Mouse (Mus musculus): ENCODE data around the gene Srsf2. TPM values are rescaled to one million over a fixed set of nuclear protein-coding genes. Genes with fewer than 3 reads are reported as not detected.
A peak's percentile ranks its signal among the peaks of the same experiment; 100 is the strongest.

The Srsf2 gene
- total RNA-seq, 2 experiments from 2014 or later = 171 to 184 TPM

DNA sequence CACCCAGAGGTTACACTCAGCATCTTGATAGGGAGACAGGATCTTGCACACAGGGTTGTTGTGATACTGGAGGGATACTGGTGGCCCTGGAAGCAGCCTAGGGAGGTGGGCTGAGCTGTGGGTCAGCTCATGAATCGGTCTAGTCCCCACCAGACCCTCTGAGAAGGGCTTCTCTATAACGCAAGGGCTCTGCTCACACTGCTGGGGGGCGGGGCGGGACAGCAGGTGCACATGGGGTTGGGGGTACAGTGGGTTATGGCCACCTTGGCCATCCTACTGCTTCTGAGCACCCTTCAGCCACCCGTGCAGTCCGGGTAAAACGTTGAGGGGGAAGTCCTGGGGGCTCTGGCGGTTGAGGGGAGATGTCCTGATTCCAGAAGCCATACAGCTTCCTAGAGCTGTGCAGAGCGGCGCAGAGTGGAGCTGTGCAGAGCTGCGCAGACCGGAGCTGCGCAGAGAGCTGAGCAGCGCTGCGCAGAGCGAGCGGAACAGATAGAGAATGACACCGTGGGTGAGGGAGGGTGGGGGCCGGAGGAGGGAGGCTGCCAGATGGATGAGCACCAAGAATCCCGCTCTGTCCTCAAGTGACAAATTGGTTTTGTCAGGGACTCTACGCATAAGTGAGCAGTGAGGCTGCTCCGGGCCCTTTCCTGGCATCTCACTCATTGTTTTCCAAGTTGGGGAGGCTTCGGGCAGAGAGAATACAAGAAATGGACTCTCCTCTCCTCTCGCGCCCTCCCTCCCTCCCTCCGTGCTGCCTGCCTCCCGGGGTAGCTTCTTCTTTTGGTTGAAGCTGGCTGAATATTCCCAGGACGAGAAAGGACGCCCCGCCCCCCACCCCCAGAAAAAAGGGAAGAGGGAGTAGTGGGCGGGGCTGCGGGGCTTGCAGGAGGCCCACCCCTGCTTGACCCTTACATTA is 41.7 kb downstream of the Srsf2 start:
- peak; percentile 73 to 79 for DNase-seq (ENCODE audit: low spot score in 2 of 2)

DNA sequence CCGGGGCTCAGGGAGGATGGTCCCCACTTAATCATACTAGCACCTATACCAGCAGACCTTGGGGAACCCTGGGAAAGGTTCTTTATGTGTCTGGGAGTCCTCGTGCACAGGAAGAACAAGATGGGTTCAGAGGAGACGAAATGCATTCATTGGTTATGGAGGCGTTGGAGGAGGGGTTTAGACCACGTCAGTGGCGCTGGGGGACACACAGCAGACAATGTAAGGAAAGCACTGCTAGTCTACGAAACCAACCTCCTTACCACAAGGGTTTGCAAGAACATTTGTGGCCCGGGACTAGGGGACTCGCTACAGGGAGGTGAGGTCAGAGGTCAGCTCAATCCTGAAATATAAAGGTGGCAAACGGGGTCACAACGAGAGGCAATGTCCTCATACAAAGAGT is 42.4 kb downstream of the Srsf2 start:
- DNase-seq (ENCODE audit: low spot score in 2 of 2) = no peak

- no peak for DNase-seq (ENCODE audit: low spot score in 2 of 2)
These were observed 43.4 kb downstream of the Srsf2 start for GRCm38 (mm10) chr11:116809520-116809919.

GRCm38 (mm10) chr11:116808811-116809395 is 44.0 kb downstream of the Srsf2 start:
- no peak for DNase-seq (ENCODE audit: low spot score in 2 of 2)

GRCm38 (mm10) chr11:116807938-116808606 is 44.8 kb downstream of the Srsf2 start:
- peak; percentile 87 to 93 for DNase-seq (ENCODE audit: low spot score in 2 of 2)

DNA sequence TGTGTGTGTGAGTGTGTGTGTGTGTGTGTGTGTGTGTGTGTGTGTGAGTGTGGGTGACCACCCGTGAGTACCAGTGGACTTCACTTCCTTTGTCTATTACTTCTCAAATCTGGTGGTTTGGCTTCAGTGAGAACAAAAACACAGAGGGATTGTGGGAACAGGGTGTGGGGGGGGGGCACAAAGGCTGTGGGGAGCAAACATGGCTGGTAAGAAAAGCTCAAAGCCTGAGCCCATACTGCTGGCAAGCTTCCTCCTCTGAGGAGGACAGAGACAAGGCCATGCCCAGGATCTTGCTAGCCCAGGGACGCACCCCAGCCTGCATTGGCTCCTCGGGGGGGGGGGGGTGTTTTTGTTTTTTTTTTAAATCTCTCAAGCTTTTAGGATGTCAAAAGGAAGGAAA is 45.4 kb downstream of the Srsf2 start:
- no peak for DNase-seq (ENCODE audit: low spot score in 2 of 2)

DNA sequence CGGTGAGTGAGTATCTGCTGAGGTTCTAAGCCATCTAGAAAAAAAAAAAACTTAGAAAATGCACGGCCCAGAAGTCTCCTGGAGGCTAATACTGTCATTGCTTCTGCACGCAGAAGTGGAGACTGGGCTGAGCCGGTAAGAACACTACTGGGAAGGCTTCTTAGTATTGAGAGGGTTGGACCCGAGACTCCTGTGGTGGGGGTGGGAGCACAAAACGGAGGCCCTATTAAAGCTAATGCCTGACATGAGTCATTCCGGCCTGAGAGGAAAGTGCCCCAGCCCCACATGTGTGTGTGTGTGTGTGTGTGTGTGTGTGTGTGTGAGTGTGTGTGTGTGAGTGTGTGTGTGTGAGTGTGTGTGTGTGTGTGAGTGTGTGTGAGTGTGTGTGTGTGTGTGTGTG is 45.8 kb downstream of the Srsf2 start:
- DNase-seq (ENCODE audit: low spot score in 2 of 2) = no peak

- no peak for DNase-seq (ENCODE audit: low spot score in 2 of 2)
These were observed 46.5 kb downstream of the Srsf2 start for GRCm38 (mm10) chr11:116806136-116807071.

- no peak for DNase-seq (ENCODE audit: low spot score in 2 of 2)
These were observed 50.2 kb downstream of the Srsf2 start for GRCm38 (mm10) chr11:116802709-116803108.

- no peak for DNase-seq (ENCODE audit: low spot score in 2 of 2)
These were observed 51.8 kb downstream of the Srsf2 start for GRCm38 (mm10) chr11:116801106-116801505.

Other genes with a start within 250 kb of the Srsf2 start
- 1 to 10 TPM; 1.6 to 1.7 TPM for gene Rhbdf2, start 226.1 kb downstream of the Srsf2 start, total RNA-seq (2021)
- gene Prcd, start 199.6 kb downstream of the Srsf2 start, total RNA-seq (2021) = 1 to 10 TPM; 4.6 to 5.0 TPM
- gene Cygb, start 198.8 kb downstream of the Srsf2 start, total RNA-seq (2021) = 10 to 100 TPM; 48.9 to 52.1 TPM
- not detected for gene St6galnac1, start 77.6 kb downstream of the Srsf2 start, total RNA-seq (2021)
- gene Mxra7, start 25.0 kb downstream of the Srsf2 start, total RNA-seq (2021) = 10 to 100 TPM; 22.2 to 22.8 TPM
- 10 to 100 TPM; 27.3 to 30.0 TPM for gene Mettl23, start 9.8 kb downstream of the Srsf2 start, total RNA-seq (2021)
- 10 to 100 TPM; 28.8 to 29.3 TPM for gene Jmjd6, start 9.6 kb downstream of the Srsf2 start, total RNA-seq (2021)
- gene Mfsd11, start 654 bp downstream of the Srsf2 start, total RNA-seq (2021) = 10 to 100 TPM; 38.5 to 48.9 TPM
- 10 to 100 TPM; 44.1 to 44.5 TPM for gene Mgat5b, start 65.8 kb upstream of the Srsf2 start, total RNA-seq (2021)

Data from layer of hippocampus, postnatal 14 days (tissue).